In the genomic region with DNA sequence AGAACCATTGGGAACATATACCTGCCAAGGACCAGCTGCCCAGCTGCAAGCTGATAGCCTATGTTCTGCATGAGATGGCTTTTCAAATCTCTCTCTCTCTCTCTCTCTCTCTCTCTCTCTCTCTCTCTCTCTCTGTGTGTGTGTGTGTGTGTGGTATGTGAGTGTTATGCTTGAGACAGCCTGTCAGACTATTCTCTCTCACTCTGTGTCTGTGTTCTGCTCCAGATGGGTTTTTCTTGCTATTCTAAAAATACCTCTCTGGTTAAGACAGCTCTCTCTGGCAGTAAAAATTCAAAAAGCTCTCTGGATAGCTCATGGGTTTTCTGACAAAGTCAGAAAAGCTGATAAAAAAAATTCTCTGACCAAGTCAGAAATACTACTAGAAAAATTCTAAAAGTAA, we compare ENCODE assay signal across 25 mouse cellular contexts.
DNase-seq lines count a peak whose midpoint lies in the region; ATAC-seq and TF ChIP-seq lines count a peak whose summit lies in the region.
"Had no signal": no experiment of that assay in that cellular context is flagged by ENCODE, and none has a peak within 500 bp of the region (broad histone marks: within the 10 kb centered on the region; RNA-seq: fewer than 3 reads in every experiment).

No protein-coding gene starts in this region.

- no peaks in the 10 kb centered on the region for H3K4me1 ChIP-seq in forebrain, postnatal 0 days (ENCODE audit: insufficient read depth)
- no peaks in the 10 kb centered on the region for H3K4me1 ChIP-seq in forebrain, embryonic 10.5 days
- H3K4me1 ChIP-seq: embryonic facial prominence, embryonic 13.5 days; hindbrain, embryonic 15.5 days; limb, embryonic 15.5 days had no signal

- no peak overlapping the region for H3K4me2 ChIP-seq in forebrain, postnatal 0 days (ENCODE audit: low read depth)
- H3K4me2 ChIP-seq: embryonic facial prominence, embryonic 13.5 days; hindbrain, embryonic 15.5 days; limb, embryonic 15.5 days; lung, embryonic 14.5 days had no signal

- no peaks in the 10 kb centered on the region for H3K36me3 ChIP-seq in forebrain, postnatal 0 days (ENCODE audit: insufficient read depth)
- no peaks in the 10 kb centered on the region for H3K36me3 ChIP-seq in forebrain, embryonic 10.5 days (replicated peaks)
- H3K36me3 ChIP-seq: embryonic facial prominence, embryonic 13.5 days; hindbrain, embryonic 15.5 days; limb, embryonic 15.5 days had no signal

- peak; percentile 95 for ATAC-seq in forebrain, postnatal 0 days
- ATAC-seq: forebrain, embryonic 14.5 days; midbrain, embryonic 16.5 days had no signal

- no peaks in the 10 kb centered on the region for H3K9me3 ChIP-seq in forebrain, postnatal 0 days (ENCODE audit: low read length)
- no peaks in the 10 kb centered on the region for H3K9me3 ChIP-seq in forebrain, embryonic 10.5 days
- H3K9me3 ChIP-seq: embryonic facial prominence, embryonic 13.5 days; hindbrain, embryonic 15.5 days; limb, embryonic 15.5 days had no signal

- no peak overlapping the region for H3K4me3 ChIP-seq in forebrain, postnatal 0 days (ENCODE audit: low read depth, low read length)
- no peak overlapping the region for H3K4me3 ChIP-seq in forebrain, embryonic 10.5 days
- H3K4me3 ChIP-seq: embryonic facial prominence, embryonic 13.5 days; erythroblast, embryonic 14.5 days; gastrocnemius, adult 2 months; hindbrain, embryonic 15.5 days; limb, embryonic 15.5 days had no signal

- H3K9ac ChIP-seq in forebrain, postnatal 0 days = no peak overlapping the region
- H3K9ac ChIP-seq: embryonic facial prominence, embryonic 13.5 days; hindbrain, embryonic 15.5 days; limb, embryonic 15.5 days; liver, embryonic 14.5 days; lung, embryonic 14.5 days had no signal

- no peak overlapping the region for H3K27ac ChIP-seq in forebrain, postnatal 0 days (ENCODE audit: low read depth, low read length)
- no peak overlapping the region for H3K27ac ChIP-seq in forebrain, embryonic 10.5 days
- H3K27ac ChIP-seq: embryonic facial prominence, embryonic 13.5 days; gastrocnemius, adult 2 months; hindbrain, embryonic 15.5 days; kidney, postnatal 0 days; limb, embryonic 15.5 days; liver, embryonic 14.5 days had no signal

- DNase-seq in forebrain, postnatal 0 days = peak; percentile 51
- DNase-seq in forebrain, embryonic 10.5 days (ENCODE audit: extremely low spot score, low spot score) = no peak
- DNase-seq in layer of hippocampus, adult 9-11 months = peak; percentile 42
- DNase-seq in layer of hippocampus, postnatal 10 days (ENCODE audit: low spot score in 2 of 2) = no peak
- DNase-seq in right cerebral cortex, postnatal 10 days (ENCODE audit: low spot score in 2 of 2) = peak; percentile 27 to 58
- no peak for DNase-seq in right cerebral cortex, postnatal 4 days
- no peak for DNase-seq in cerebellum, adult 11-12 months
- no peak for DNase-seq in cerebellum, adult 9-10 months
- DNase-seq: adrenal gland, postnatal 14 days; cerebellum, adult 2 months; cerebellum, postnatal 36 days; embryo, embryonic 11 days; gastrocnemius, adult 2 months; kidney, adult 2 months; lung, embryonic 14.5 days; lung, postnatal 4 days; thymus, postnatal 25 days had no signal

- TF ChIP-seq CTCF in forebrain, postnatal 0 days (IDR thresholded peaks at IDR 0.05; ENCODE audit: low read depth) = no peak

- H3K27me3 ChIP-seq in forebrain, postnatal 0 days (ENCODE audit: insufficient read depth, low read length) = no peaks in the 10 kb centered on the region
- no peaks in the 10 kb centered on the region for H3K27me3 ChIP-seq in forebrain, embryonic 10.5 days (ENCODE audit: poor library complexity, severe bottlenecking)
- H3K27me3 ChIP-seq: embryonic facial prominence, embryonic 13.5 days; hindbrain, embryonic 15.5 days; limb, embryonic 15.5 days had no signal

Comparison
In these comparisons a context has a peak if more than half of its experiments do, and no peak if none do; other contexts are left out.
1. DNase-seq: peak in forebrain, postnatal 0 days (single experiment), layer of hippocampus, adult 9-11 months (single experiment) and right cerebral cortex, postnatal 10 days (2 of 2); none in forebrain, embryonic 10.5 days (single experiment), layer of hippocampus, postnatal 10 days (0 of 2), right cerebral cortex, postnatal 4 days (single experiment), cerebellum, adult 11-12 months (single experiment) and cerebellum, adult 9-10 months (single experiment).